Mouse (Mus musculus): ENCODE results near the gene Lrrc61. TPM values are rescaled to one million over a fixed set of nuclear protein-coding genes. Genes with fewer than 3 reads are reported as not detected.

The Lrrc61 gene
- polyA plus RNA-seq, 1 experiment from 2014 or later, result 13.9 TPM

GRCm38 (mm10) chr6:48533475-48533874 is 21.1 kb upstream of the Lrrc61 start:
- Histone ChIP-seq H3K4me1 (replicated peaks; ENCODE audit: control insufficient read depth, insufficient read depth, low read length) (peaks cover 4% of the 10 kb centered on the region), H3K36me3 (ENCODE audit: control insufficient read depth, insufficient read depth, low read length) (no peaks in the 10 kb centered on the region), H3K4me3 (ENCODE audit: low read depth, low read length) (no peak overlapping the region), H3K9ac (ENCODE audit: low read depth, low read length) (no peak overlapping the region), H3K4me2 (replicated peaks; ENCODE audit: low read depth, low read length) (no peak overlapping the region), H3K27me3 (ENCODE audit: control insufficient read depth, insufficient read depth, low read length) (no peaks in the 10 kb centered on the region), H3K27ac (ENCODE audit: low read depth, low read length) (no peak overlapping the region), H3K9me3 (ENCODE audit: control insufficient read depth, low read length) (no peaks in the 10 kb centered on the region)
- ATAC-seq (ENCODE audit: low FRiP score) (no peak), DNase-seq (ENCODE audit: low spot score) (no peak)
- WGBS, result 79% methylated on average over 2 of the region's 2 CpGs

- H3K4me3 ChIP-seq (ENCODE audit: low read depth, low read length), result no peak overlapping the region
- no peak overlapping the region for H3K4me2 ChIP-seq (replicated peaks; ENCODE audit: low read depth, low read length)
- no peak for DNase-seq (ENCODE audit: low spot score)
- no peak for ATAC-seq (ENCODE audit: low FRiP score)
- 83% methylated on average over 8 of the region's 8 CpGs for WGBS
- no peak overlapping the region for H3K9ac ChIP-seq (ENCODE audit: low read depth, low read length)
- H3K4me1 ChIP-seq (replicated peaks; ENCODE audit: control insufficient read depth, insufficient read depth, low read length), result peaks cover 4% of the 10 kb centered on the region
- H3K27ac ChIP-seq (ENCODE audit: low read depth, low read length), result no peak overlapping the region
- H3K36me3 ChIP-seq (ENCODE audit: control insufficient read depth, insufficient read depth, low read length), result no peaks in the 10 kb centered on the region
- no peaks in the 10 kb centered on the region for H3K27me3 ChIP-seq (ENCODE audit: control insufficient read depth, insufficient read depth, low read length)
- no peaks in the 10 kb centered on the region for H3K9me3 ChIP-seq (ENCODE audit: control insufficient read depth, low read length)
Observed at GRCm38 (mm10) chr6:48534913-48535312, 19.7 kb upstream of the Lrrc61 start.

GRCm38 (mm10) chr6:48536091-48536490 is 18.5 kb upstream of the Lrrc61 start:
- Histone ChIP-seq H3K27me3 (ENCODE audit: control insufficient read depth, insufficient read depth, low read length) (no peaks in the 10 kb centered on the region), H3K9ac (ENCODE audit: low read depth, low read length) (no peak overlapping the region), H3K27ac (ENCODE audit: low read depth, low read length) (no peak overlapping the region), H3K4me1 (replicated peaks; ENCODE audit: control insufficient read depth, insufficient read depth, low read length) (peaks cover 4% of the 10 kb centered on the region), H3K4me2 (replicated peaks; ENCODE audit: low read depth, low read length) (no peak overlapping the region), H3K9me3 (ENCODE audit: control insufficient read depth, low read length) (no peaks in the 10 kb centered on the region), H3K36me3 (ENCODE audit: control insufficient read depth, insufficient read depth, low read length) (no peaks in the 10 kb centered on the region), H3K4me3 (ENCODE audit: low read depth, low read length) (no peak overlapping the region)
- WGBS, result 78% methylated on average over 4 of the region's 4 CpGs
- ATAC-seq (ENCODE audit: low FRiP score) (no peak), DNase-seq (ENCODE audit: low spot score) (no peak)

GRCm38 (mm10) chr6:48537105-48537954 is 17.3 kb upstream of the Lrrc61 start, which contains the start of gene Atp6v0e2:
Gene Atp6v0e2 (plus strand): TSS chr6:48537615.
- Histone ChIP-seq H3K27me3 (ENCODE audit: control insufficient read depth, insufficient read depth, low read length) (no peaks in the 10 kb centered on the region), H3K9me3 (ENCODE audit: control insufficient read depth, low read length) (no peaks in the 10 kb centered on the region), H3K9ac (ENCODE audit: low read depth, low read length) (peak within 1 kb of the TSS; percentile 71), H3K27ac (ENCODE audit: low read depth, low read length) (peak within 1 kb of the TSS; percentile 36; the same call in 1 of the 2 replicates), H3K36me3 (ENCODE audit: control insufficient read depth, insufficient read depth, low read length) (no peaks in the 10 kb centered on the region), H3K4me1 (replicated peaks; ENCODE audit: control insufficient read depth, insufficient read depth, low read length) (peaks cover 4% of the 10 kb centered on the region), H3K4me2 (replicated peaks; ENCODE audit: low read depth, low read length) (peak within 1 kb of the TSS; percentile 77), H3K4me3 (ENCODE audit: low read depth, low read length) (peak within 1 kb of the TSS; percentile 58)
- WGBS, result 4% methylated on average over 38 of the region's 38 CpGs
- DNase-seq (ENCODE audit: low spot score) (peak; percentile 93), ATAC-seq (ENCODE audit: low FRiP score) (peak; percentile 93)

GRCm38 (mm10) chr6:48538841-48539737 is 15.5 kb upstream of the Lrrc61 start:
- Histone ChIP-seq H3K4me2 (replicated peaks; ENCODE audit: low read depth, low read length) (no peak overlapping the region), H3K9ac (ENCODE audit: low read depth, low read length) (no peak overlapping the region), H3K27me3 (ENCODE audit: control insufficient read depth, insufficient read depth, low read length) (no peaks in the 10 kb centered on the region), H3K36me3 (ENCODE audit: control insufficient read depth, insufficient read depth, low read length) (no peaks in the 10 kb centered on the region), H3K4me1 (replicated peaks; ENCODE audit: control insufficient read depth, insufficient read depth, low read length) (peaks cover 4% of the 10 kb centered on the region), H3K9me3 (ENCODE audit: control insufficient read depth, low read length) (no peaks in the 10 kb centered on the region), H3K4me3 (ENCODE audit: low read depth, low read length) (no peak overlapping the region), H3K27ac (ENCODE audit: low read depth, low read length) (no peak overlapping the region)
- ATAC-seq (ENCODE audit: low FRiP score) (no peak), DNase-seq (ENCODE audit: low spot score) (peak; percentile 82)
- WGBS, result 68% methylated on average over 4 of the region's 5 CpGs

- Histone ChIP-seq H3K4me1 (replicated peaks; ENCODE audit: control insufficient read depth, insufficient read depth, low read length) (peaks cover 4% of the 10 kb centered on the region), H3K9me3 (ENCODE audit: control insufficient read depth, low read length) (no peaks in the 10 kb centered on the region), H3K36me3 (ENCODE audit: control insufficient read depth, insufficient read depth, low read length) (no peaks in the 10 kb centered on the region), H3K4me2 (replicated peaks; ENCODE audit: low read depth, low read length) (no peak overlapping the region), H3K27me3 (ENCODE audit: control insufficient read depth, insufficient read depth, low read length) (no peaks in the 10 kb centered on the region), H3K9ac (ENCODE audit: low read depth, low read length) (no peak overlapping the region), H3K4me3 (ENCODE audit: low read depth, low read length) (no peak overlapping the region), H3K27ac (ENCODE audit: low read depth, low read length) (no peak overlapping the region)
- 67% methylated on average over 5 of the region's 5 CpGs for WGBS
- ATAC-seq (ENCODE audit: low FRiP score) (no peak), DNase-seq (ENCODE audit: low spot score) (no peak)
Observed at GRCm38 (mm10) chr6:48539860-48540259, 14.7 kb upstream of the Lrrc61 start.

- H3K27ac ChIP-seq (ENCODE audit: low read depth, low read length), result no peak overlapping the region
- no peak for ATAC-seq (ENCODE audit: low FRiP score)
- peaks cover 4% of the 10 kb centered on the region for H3K4me1 ChIP-seq (replicated peaks; ENCODE audit: control insufficient read depth, insufficient read depth, low read length)
- WGBS, result 65% methylated on average over 3 of the region's 3 CpGs
- no peak overlapping the region for H3K4me3 ChIP-seq (ENCODE audit: low read depth, low read length)
- H3K27me3 ChIP-seq (ENCODE audit: control insufficient read depth, insufficient read depth, low read length), result no peaks in the 10 kb centered on the region
- no peak for DNase-seq (ENCODE audit: low spot score)
- H3K36me3 ChIP-seq (ENCODE audit: control insufficient read depth, insufficient read depth, low read length), result no peaks in the 10 kb centered on the region
- no peaks in the 10 kb centered on the region for H3K9me3 ChIP-seq (ENCODE audit: control insufficient read depth, low read length)
- no peak overlapping the region for H3K9ac ChIP-seq (ENCODE audit: low read depth, low read length)
- no peak overlapping the region for H3K4me2 ChIP-seq (replicated peaks; ENCODE audit: low read depth, low read length)
Observed at GRCm38 (mm10) chr6:48540721-48541120, 13.9 kb upstream of the Lrrc61 start.

GRCm38 (mm10) chr6:48541560-48542450 is 12.8 kb upstream of the Lrrc61 start:
- Histone ChIP-seq H3K9me3 (ENCODE audit: control insufficient read depth, low read length) (no peaks in the 10 kb centered on the region), H3K4me2 (replicated peaks; ENCODE audit: low read depth, low read length) (no peak overlapping the region), H3K9ac (ENCODE audit: low read depth, low read length) (no peak overlapping the region), H3K27me3 (ENCODE audit: control insufficient read depth, insufficient read depth, low read length) (no peaks in the 10 kb centered on the region), H3K4me3 (ENCODE audit: low read depth, low read length) (no peak overlapping the region), H3K27ac (ENCODE audit: low read depth, low read length) (no peak overlapping the region), H3K36me3 (ENCODE audit: control insufficient read depth, insufficient read depth, low read length) (no peaks in the 10 kb centered on the region), H3K4me1 (replicated peaks; ENCODE audit: control insufficient read depth, insufficient read depth, low read length) (peaks cover 4% of the 10 kb centered on the region)
- ATAC-seq (ENCODE audit: low FRiP score) (no peak), DNase-seq (ENCODE audit: low spot score) (no peak)
- 50% methylated on average over 7 of the region's 7 CpGs for WGBS
